Mouse (Mus musculus) intestine, embryonic 16.5 days (tissue): ENCODE measurements around the gene Helz2. TPM values are rescaled to one million over a fixed set of nuclear protein-coding genes. Genes with fewer than 3 reads are reported as not detected.
"Not testable (repeated sequence)": the region's sequence is repeated elsewhere in the genome, so short reads cannot be mapped to it uniquely, and the experiment has no call there.

Experiments
- ATAC-seq: fragments of 200-750 bp; cut with Nextera tagmentation; 2 replicates; pipeline ENCODE4 v1.8.0; 2017; ENCODE audit warnings: moderate TSS enrichment, moderate library complexity
- H3K27ac ChIP-seq: fragments of 300-500 bp; sonication (generic); 2 replicates; pipeline ENCODE4 v1.5.1; 2014; ENCODE audit warnings: mild to moderate bottlenecking, low read length
- H3K27me3 ChIP-seq: fragments of 300-500 bp; sonication (generic); replicated peaks from 2 replicates; pipeline ENCODE4 v1.6.1; 2014; ENCODE audit warnings: low read length, control low read depth, mixed read lengths; ENCODE audit not compliant: control insufficient read depth, insufficient read depth
- H3K36me3 ChIP-seq: fragments of 300-500 bp; sonication (generic); 2 replicates; pipeline ENCODE4 v1.6.1; 2014; ENCODE audit warnings: low read length, control low read depth; ENCODE audit not compliant: control insufficient read depth, insufficient read depth
- H3K4me1 ChIP-seq: fragments of 300-500 bp; sonication (generic); 2 replicates; pipeline ENCODE4 v1.6.1; 2014; ENCODE audit warnings: low read length, control low read depth, mixed read lengths; ENCODE audit not compliant: control insufficient read depth, insufficient read depth
- H3K4me2 ChIP-seq: fragments of 300-500 bp; sonication (generic); 2 replicates; pipeline ENCODE4 v1.6.1; 2014; ENCODE audit warnings: low read depth, low read length, control low read depth
- H3K4me3 ChIP-seq: fragments of 300-500 bp; sonication (generic); 2 replicates; pipeline ENCODE4 v1.5.1; 2014; ENCODE audit warnings: mild to moderate bottlenecking, low read length
- H3K9ac ChIP-seq: fragments of 300-500 bp; sonication (generic); 2 replicates; pipeline ENCODE4 v1.6.1; 2014; ENCODE audit warnings: low read depth, low read length
- H3K9me3 ChIP-seq: fragments of 300-500 bp; sonication (generic); 2 replicates; pipeline ENCODE4 v1.6.1; 2016; ENCODE audit warnings: low read length, control low read depth; ENCODE audit not compliant: control insufficient read depth
- WGBS: fragments of 180-500 bp; shearing (Covaris S2); extraction: QIAGEN DNeasy Blood & Tissue Kit; methylation state at CpG from one replicate; pipeline ENCODE4 v1.1.7; 2014; 5-methylcytosine and 5-hydroxymethylcytosine counted together
- polyA plus RNA-seq: library from polyadenylated mRNA; unstranded; fragments of >200 nt; fragmentation: Nextera tagmentation; extraction: Ambion mirVana; gene quantifications from 2 replicates; pipeline ENCODE4 v1.2.1, GENCODE M21; 2015

Helz2 gene
- polyA plus RNA-seq = 2.2 and 3.7 TPM in 2 replicates

DNA sequence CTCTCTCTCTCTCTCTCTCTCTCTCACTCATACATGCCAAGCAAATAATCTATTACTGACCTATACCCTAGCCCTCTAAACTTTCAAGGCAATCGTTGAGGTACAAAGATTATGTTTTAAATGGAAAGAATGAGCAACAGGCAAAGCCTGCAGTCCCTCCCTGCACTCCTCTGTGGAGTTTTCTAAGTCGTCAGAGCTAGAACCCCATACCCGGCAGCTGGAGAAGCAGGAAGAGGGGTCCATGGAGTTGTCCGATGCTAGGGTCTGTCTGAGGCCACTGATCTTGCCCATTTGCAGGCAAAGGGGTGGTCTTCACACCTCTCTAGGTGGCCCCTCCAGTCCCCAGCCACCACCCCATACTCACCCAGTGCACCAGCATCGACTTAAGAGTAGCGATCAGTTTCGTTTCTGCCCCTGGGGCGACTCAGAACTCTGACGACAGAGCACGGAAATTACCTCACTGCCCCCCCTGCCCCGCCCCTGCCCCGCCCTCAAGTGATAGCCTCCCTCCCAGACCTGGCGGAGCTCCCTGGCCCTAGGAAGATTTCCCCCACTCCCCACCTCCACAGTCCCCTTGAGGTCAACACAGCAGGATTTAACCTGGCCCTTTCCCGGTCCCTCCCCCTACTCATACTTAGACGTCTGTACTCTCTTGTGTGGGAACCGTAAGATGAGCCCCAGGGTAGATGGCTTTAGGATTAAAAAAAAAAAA is at the start of gene Helz2:
Helz2 (minus strand) TSS at position 426 of the 712 bp plus-strand sequence.
- peak; percentile 81 for ATAC-seq
- Histone ChIP-seq H3K4me3 (peak within 1 kb of the TSS; percentile 55), H3K27ac (no peak within 1 kb of the TSS; the same call in 1 of the 2 replicates), H3K36me3 (no peaks in the 10 kb centered on the region), H3K4me2 (peak within 1 kb of the TSS; percentile 59), H3K9ac (peak within 1 kb of the TSS; percentile 74), H3K9me3 (no peaks in the 10 kb centered on the region), H3K4me1 (peaks cover 15% of the 10 kb centered on the region; the same call in 1 of the 2 replicates), H3K27me3 (no peaks in the 10 kb centered on the region)
- 6% methylated on average over 16 of the region's 16 CpGs for WGBS

DNA sequence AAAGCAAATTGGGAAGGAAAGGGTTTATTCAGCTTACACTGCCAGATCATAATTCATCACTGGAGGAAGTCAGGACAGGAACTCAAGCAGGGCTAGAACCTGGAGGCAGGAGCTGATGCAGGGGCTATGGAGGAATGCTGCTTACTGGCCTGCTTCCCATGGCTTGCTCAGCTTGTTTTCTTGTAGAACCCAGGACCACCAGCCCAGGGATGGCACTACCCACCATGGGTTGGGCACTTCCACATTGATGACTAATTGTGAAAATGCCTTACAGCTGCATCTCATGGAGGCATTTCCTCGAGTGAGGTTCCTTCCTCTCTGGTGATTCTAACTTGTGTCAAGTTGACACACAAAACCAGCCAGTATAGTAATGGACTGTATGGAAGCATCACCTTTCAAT is 49.1 kb upstream of the Helz2 start:
- no peak overlapping the region for H3K27ac ChIP-seq

DNA sequence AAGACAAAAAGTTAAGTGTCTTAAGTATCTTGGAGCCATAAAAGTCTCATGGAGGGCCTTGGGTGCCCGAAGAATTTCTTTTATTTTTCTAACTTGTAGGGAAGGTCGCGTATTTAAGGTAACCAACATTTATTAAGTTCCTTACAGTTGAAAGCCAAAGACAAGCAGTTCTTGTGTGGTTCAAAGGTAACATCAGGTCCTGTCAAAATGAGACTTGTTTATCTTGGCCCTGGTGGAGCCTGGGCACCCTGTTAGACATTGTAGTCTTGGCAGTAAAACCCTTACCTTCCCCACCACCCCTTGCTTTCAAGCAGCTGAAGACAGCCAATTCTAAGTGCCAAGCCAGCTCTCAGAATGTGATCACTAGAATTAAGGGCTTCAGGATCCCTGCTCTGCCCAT is 46.9 kb upstream of the Helz2 start:
- 65% methylated on average over 3 of the region's 3 CpGs for WGBS
- Histone ChIP-seq H3K36me3 (peaks cover 2% of the 10 kb centered on the region; the same call in 1 of the 2 replicates), H3K4me2 (peak overlapping the region; percentile 69), H3K27me3 (no peaks in the 10 kb centered on the region), H3K4me1 (peaks cover 14% of the 10 kb centered on the region), H3K27ac (no peak overlapping the region), H3K9ac (peak overlapping the region; percentile 68), H3K4me3 (peak overlapping the region; percentile 67), H3K9me3 (no peaks in the 10 kb centered on the region)
- ATAC-seq = no peak

More for the DNA sequence above, 49.1 kb upstream of the Helz2 start:
- Histone ChIP-seq H3K9me3 (no peaks in the 10 kb centered on the region), H3K36me3 (no peaks in the 10 kb centered on the region), H3K4me3 (no peak overlapping the region), H3K9ac (no peak overlapping the region), H3K4me2 (no peak overlapping the region), H3K27me3 (no peaks in the 10 kb centered on the region), H3K4me1 (peaks cover 14% of the 10 kb centered on the region)
- WGBS = 75% methylated on average over 1 of the region's 1 CpGs
- ATAC-seq = no peak

DNA sequence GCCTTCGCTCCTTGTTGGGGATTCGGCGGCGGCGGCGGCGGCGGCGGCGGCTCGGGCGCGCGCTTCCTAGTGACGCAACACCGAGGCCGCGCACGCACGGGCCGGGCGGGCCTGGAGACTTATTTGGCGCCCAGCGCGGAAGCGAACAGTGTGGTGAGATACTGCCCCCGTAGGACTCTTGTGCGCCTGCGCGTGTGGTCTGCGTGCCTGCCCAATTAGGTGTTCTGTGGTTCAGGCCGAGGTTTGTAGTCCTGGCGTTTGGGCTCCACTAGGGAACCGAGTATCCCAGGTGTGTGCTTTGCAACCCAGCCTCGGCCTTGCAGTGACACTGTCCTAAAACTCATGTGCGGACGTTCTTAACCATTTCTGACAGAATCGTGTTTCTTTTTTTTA is 46.1 kb upstream of the Helz2 start, which contains the start of gene Gmeb2:
Gmeb2 (minus strand) TSS at position 78 of the 393 bp plus-strand sequence.
- not testable (repeated sequence) for H3K27me3 ChIP-seq, H3K36me3 ChIP-seq, H3K9me3 ChIP-seq
- ATAC-seq = peak; percentile 98
- Histone ChIP-seq H3K4me2 (peak within 1 kb of the TSS; percentile 69), H3K27ac (peak within 1 kb of the TSS; percentile 96), H3K4me1 (peaks cover 14% of the 10 kb centered on the region), H3K9ac (peak within 1 kb of the TSS; percentile 92), H3K4me3 (peak within 1 kb of the TSS; percentile 67)
- WGBS = under 1% methylated on average over 30 of the region's 38 CpGs

DNA sequence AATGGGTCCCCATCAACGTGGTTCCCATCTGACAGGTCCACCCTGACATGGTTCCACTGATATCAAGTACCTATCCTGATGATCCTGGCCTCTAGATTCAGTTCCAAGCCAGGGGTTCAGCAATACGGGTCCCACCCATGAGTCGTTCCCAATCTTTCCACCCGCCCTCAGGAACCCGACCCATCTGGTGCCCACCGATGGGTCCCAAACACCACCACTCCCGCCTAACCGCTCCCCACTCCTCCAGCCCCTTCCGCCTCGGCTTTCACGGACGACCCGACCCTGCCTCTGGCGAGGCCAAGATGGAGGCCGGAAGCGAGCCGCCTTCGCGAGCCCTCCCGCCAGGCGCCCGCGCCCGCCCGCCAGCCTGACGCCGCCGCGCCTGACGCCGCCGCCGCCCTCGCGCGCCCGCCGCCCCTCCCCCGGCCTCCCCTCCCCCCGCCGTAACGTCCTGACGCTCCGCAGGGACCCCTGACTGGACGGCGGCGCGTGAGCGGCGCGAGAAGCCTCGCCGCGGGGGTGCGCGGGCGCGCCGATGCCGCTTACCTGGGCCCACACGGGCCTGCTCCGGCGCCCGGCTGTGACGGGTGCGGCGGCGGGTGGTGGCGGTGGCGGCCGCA is 45.6 kb upstream of the Helz2 start:
- Histone ChIP-seq H3K4me2 (peak overlapping the region; percentile 65), H3K9ac (peak overlapping the region; percentile 92), H3K9me3 (no peaks in the 10 kb centered on the region), H3K27me3 (no peaks in the 10 kb centered on the region), H3K4me1 (peaks cover 14% of the 10 kb centered on the region), H3K36me3 (peaks cover 2% of the 10 kb centered on the region; the same call in 1 of the 2 replicates), H3K27ac (peak overlapping the region; percentile 96), H3K4me3 (peak overlapping the region; percentile 67)
- WGBS = 0% methylated on average over 25 of the region's 71 CpGs
- peak; percentile 91 for ATAC-seq

DNA sequence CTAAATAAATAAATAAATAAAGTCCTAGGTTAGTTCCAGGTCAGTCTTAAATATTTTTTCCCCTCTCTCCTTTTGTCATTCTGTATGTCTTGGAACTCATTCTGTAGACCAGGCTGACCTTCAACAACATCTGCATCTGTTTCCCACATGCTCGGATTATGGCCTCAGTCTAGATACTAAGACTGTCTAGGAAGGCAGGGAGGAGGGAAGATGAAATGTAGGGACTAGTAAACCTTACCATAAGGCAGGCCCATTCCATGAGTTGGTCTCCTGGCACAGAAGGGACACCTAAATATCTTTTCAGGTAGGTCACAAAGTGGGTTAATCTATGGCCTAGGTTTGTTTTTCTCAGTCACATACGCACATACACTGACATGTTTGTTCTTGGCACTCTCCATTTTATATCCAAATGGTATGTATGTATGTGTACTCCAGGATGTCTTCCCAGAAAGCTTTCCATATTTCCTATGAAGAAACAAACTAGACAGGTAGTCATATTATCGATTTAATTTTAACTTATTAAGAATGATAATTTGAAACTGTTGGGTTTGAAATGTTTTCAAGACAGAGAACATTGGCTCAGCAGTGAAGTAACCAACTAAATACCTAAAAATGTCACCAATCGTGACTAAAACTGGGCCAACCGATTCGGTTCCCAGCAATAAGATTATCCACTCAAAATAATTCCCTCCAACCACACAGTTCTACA is 45.0 kb upstream of the Helz2 start:
- WGBS = 55% methylated on average over 6 of the region's 6 CpGs
- no peak for ATAC-seq

DNA sequence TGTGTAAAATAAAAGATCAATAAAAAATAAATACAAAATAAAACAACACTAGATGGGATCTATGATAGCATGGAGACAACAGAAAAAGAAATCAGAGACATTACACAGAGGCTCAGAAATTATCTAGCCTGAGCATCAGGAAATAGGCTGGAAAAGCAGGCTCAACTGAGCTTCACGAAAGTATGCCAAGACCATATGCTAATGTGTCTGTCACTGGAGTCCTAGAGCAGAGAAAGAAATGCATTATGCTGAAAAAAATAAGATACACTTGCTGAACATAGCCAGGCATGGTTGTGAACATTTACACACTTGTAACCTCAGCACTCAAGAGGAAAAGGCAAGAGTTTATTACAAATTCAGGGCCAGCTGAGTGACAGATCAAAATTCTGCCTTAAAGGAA is 38.1 kb upstream of the Helz2 start:
- Histone ChIP-seq H3K4me1 (no peaks in the 10 kb centered on the region), H3K4me3 (no peak overlapping the region), H3K36me3 (peaks cover 5% of the 10 kb centered on the region), H3K9ac (no peak overlapping the region), H3K27me3 (no peaks in the 10 kb centered on the region), H3K4me2 (no peak overlapping the region), H3K27ac (no peak overlapping the region), H3K9me3 (no peaks in the 10 kb centered on the region)
- ATAC-seq = no peak
- 92% methylated on average over 1 of the region's 1 CpGs for WGBS

More for the DNA sequence above, 45.0 kb upstream of the Helz2 start:
- H3K9me3 ChIP-seq = no peaks in the 10 kb centered on the region
- peak overlapping the region; percentile 67 for H3K4me3 ChIP-seq
- no peaks in the 10 kb centered on the region for H3K27me3 ChIP-seq
- peaks cover 2% of the 10 kb centered on the region; the same call in 1 of the 2 replicates for H3K36me3 ChIP-seq
- H3K4me1 ChIP-seq = peaks cover 14% of the 10 kb centered on the region
- peak overlapping the region; percentile 96 for H3K27ac ChIP-seq
- peak overlapping the region; percentile 92 for H3K9ac ChIP-seq
- peak overlapping the region; percentile 65 for H3K4me2 ChIP-seq

DNA sequence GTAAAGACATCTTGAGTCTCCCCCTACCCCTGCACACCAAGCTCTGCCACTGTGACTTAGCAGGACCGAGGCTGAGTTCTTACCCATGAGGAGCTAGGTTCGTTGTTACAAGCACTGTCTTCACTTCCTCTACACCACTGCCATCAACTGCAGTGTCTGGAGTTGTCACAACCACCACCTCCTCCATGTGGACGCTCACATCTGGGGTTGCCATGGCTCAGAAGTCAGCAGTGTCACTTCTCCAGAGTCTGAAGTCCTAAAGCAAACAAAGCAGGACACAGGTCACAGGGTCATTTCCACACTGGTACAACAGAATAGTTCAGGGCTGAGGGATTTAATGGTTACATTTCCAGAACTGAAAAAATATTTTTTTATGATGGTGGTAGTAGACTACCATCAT is 36.0 kb upstream of the Helz2 start:
- WGBS = 76% methylated on average over 3 of the region's 3 CpGs
- H3K27me3 ChIP-seq = no peaks in the 10 kb centered on the region
- no peaks in the 10 kb centered on the region for H3K4me1 ChIP-seq
- H3K27ac ChIP-seq = no peak overlapping the region
- peaks cover 3% of the 10 kb centered on the region; the same call in 1 of the 2 replicates for H3K36me3 ChIP-seq
- H3K9ac ChIP-seq = no peak overlapping the region
- no peaks in the 10 kb centered on the region for H3K9me3 ChIP-seq
- ATAC-seq = no peak
- no peak overlapping the region for H3K4me2 ChIP-seq
- H3K4me3 ChIP-seq = no peak overlapping the region

DNA sequence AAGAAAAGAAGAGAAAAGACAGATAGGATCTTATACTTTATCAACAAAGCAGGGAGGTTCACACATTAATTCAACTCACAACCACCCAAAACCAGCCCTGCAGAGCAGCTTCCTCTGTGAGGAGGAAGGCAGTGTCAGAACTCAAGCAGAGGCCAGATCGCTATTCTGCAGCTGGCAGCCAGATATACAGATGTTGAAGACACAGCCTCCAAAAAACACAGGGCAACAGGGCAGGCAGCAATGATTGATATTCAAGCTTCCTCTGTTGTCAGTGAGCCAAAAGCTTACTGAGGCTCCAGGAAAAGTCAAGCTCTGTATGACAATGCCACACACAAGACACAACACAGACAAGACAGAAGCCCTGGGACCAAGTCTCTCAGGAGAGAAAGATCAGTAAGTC is 34.9 kb upstream of the Helz2 start:
- no peak for ATAC-seq
- H3K9ac ChIP-seq = no peak overlapping the region
- no peak overlapping the region for H3K4me3 ChIP-seq
- no peak overlapping the region for H3K27ac ChIP-seq
- no peaks in the 10 kb centered on the region for H3K9me3 ChIP-seq
- 50% methylated on average over 1 of the region's 1 CpGs for WGBS
- H3K4me2 ChIP-seq = no peak overlapping the region
- H3K36me3 ChIP-seq = peaks cover 3% of the 10 kb centered on the region; the same call in 1 of the 2 replicates
- no peaks in the 10 kb centered on the region for H3K27me3 ChIP-seq
- H3K4me1 ChIP-seq = no peaks in the 10 kb centered on the region
